Mouse (Mus musculus) kidney, postnatal 25 days (tissue): ENCODE results near the gene Syt3.

Experiments
- DNase-seq, 2 experiments: peaks; one replicate each; pipeline ENCODE4 v3.0.0; 2021; ENCODE audit warnings: mixed read lengths in 2 of 2

Gene Syt3

GRCm38 (mm10) chr7:44357531-44357930 is 26.4 kb upstream of the Syt3 start:
- DNase-seq = no peak

GRCm38 (mm10) chr7:44358012-44358411 is 25.9 kb upstream of the Syt3 start:
- DNase-seq = no peak

DNA sequence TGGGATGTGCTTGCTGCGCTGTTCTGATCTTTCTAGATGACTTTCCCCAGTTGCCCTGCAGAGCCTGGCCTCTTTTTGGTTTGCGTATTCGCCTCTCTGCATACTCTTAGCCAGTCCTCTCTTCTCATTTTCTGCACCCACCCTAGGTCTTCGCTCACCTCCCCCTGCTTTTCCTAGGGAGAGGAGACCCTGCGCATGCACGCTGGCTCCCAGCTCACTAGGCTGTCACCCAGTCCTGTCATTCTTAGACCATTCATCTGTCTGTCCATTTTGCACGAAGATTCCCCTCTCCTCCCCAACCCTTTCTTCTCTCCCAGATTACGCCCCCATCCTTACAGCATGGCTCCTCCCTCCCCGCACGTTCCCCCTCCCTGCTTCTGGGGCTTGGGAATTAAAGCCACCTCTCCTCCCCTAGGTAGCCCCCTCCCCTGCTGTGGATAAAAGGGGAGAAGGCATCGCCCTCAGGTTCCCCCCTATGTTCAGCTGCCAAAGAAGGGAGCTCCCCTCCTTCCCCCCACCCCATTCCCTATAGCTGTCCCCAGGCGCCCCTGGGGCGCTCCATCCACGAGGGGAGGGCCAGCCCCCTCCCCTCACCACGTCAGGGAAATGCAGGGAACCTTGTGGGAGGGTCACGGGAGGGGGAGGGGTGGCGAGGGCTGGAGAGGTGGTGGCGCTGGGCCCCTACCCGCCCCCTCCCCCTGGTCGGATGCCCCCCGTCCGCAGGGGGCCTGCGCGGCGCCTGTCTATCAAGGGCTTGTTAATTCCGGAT is 24.8 kb upstream of the Syt3 start:
- DNase-seq = peak in 1 of 2 experiments; percentile 46

- peak; percentile 94 to 95 for DNase-seq
Measured at GRCm38 (mm10) chr7:44359908-44360672, 23.8 kb upstream of the Syt3 start.

DNA sequence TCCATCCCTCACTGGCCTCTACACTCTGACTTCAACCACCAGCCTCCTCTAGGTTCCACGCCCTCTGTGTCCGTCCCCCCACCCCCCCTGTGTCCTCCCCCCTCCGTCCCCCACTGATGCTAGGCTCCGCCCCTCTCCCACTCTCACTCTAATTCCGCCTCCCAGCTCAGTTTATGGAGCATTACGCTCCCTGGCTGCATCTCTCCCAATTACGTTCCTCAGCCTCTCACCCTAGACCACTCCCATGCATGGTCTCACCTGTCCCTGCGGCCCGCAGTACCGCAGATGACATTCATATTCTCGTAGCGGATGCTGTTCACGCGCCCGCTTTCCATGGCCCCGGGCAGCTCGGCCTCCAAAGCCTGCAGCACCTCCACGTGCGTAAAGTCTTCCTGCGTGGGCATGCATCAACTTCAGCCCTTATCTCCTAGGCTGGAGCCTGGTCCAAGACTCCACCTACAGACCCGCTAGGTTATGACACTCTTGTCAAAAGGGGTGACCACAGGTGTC is 23.1 kb upstream of the Syt3 start:
- DNase-seq = no peak

DNA sequence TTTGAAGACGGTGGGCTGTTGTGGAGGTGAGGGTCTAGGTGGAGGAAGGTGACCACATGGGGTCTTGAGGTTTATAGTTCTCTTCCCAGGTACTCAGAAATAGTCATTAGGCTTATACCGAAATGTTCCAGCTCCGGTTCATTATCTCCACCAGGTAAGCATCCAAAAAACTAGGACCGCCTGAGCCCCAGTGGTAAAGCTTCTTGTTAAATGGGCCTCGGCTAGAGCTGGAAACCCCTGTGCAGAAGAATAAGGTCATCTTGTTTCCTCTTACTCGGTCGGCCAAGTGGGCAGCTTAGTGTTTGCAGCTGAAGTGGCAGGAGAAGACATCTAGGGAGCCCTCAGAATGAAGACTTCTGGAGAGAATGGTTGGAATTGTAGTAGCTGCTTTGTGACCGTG is 11.2 kb upstream of the Syt3 start:
- no peak for DNase-seq

- DNase-seq = no peak
Measured at GRCm38 (mm10) chr7:44373460-44373859, 10.4 kb upstream of the Syt3 start.

- DNase-seq = peak; percentile 89 to 93
Measured at GRCm38 (mm10) chr7:44373889-44374652, 9.8 kb upstream of the Syt3 start.

DNA sequence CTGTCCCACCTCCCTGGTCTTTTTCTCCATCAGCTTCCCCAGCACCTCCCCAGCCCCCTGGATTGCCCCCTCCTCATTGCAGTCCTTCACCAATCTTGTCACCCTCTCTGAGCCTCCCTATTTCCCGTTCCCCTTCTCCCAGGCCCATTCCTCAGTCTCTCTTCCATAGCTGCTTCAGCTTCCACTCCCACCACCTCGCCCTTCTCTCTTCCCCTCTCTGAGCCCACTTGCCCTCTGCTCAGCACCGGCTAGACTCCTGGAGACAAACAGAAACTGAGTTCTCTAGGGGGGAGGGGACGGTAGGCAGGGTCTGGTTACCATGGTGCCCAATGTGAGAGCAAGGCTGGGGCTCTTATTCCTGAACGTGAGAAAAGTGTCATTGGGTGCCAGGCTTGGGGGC is 9.1 kb upstream of the Syt3 start:
- no peak for DNase-seq

- DNase-seq = no peak
Measured at GRCm38 (mm10) chr7:44375207-44375606, 8.7 kb upstream of the Syt3 start.

GRCm38 (mm10) chr7:44375793-44376192 is 8.1 kb upstream of the Syt3 start:
- DNase-seq = no peak

- peak; percentile 78 to 86 for DNase-seq
Measured at GRCm38 (mm10) chr7:44378290-44378689, 5.6 kb upstream of the Syt3 start.

DNA sequence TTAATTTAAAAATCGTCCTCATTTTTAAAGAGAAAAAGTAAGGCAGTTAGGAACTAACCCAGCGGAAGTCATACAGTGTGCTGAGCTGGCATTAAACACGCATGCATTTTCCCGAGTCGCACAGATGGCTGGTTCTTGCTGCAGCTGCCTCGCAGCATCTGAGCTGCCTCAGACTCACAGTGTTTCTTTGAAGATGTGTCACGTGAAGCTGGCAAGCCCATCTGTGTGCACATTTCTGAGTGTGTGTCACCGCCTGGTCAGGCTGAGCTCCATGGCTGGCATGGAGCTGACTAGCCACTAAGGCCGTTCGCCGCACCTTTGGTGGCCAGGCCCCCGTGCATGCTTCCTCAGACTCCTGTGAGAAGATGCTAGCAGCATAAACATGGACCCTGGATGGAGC is 1.4 kb upstream of the Syt3 start:
- DNase-seq = no peak

GRCm38 (mm10) chr7:44384716-44385059 is 786 bp downstream of the Syt3 start:
- DNase-seq = no peak

DNA sequence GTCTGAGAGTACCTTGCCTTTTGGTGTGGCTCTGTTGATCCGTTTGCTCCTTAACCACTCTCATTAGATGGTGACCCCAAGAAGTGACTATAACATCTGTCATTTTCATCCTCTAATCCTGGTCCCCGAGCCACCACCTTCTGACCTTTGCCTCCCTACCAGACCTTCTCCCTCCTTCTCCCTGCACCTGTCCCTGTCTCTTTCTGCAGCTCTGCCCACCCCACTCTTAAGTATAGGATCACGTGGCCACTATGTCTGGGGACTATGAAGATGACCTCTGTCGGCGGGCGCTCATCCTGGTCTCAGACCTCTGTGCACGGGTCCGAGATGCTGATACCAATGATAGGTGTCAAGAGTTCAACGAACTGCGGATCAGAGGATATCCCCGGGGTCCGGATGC is 1.8 kb downstream of the Syt3 start, which contains the start of gene 1700008O03Rik:
Gene 1700008O03Rik, minus strand, starts transcription at position 101 of the 400 bp plus-strand sequence.
- no peak for DNase-seq

DNA sequence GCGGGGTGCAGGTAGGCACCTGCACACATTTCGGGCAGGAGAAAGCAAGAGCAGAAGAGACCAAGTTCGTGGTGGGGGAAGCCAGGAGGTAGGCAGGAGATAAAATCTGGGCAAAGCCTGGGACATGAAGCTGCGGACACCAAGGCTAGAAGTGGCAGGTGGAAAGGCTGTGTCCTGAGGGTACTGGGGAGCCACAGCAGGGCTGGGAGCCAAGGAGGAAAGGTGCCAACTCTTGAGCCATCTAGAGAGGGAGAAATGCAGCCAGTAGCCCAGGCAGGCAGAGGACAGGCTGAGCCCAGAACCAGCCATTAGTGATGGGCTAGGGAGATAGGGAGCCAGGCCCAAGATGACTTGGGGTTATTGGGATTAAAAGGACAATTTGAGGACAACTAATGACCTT is 7.9 kb downstream of the Syt3 start:
- no peak for DNase-seq

- DNase-seq = no peak
Measured at GRCm38 (mm10) chr7:44392341-44392740, 8.4 kb downstream of the Syt3 start.

DNA sequence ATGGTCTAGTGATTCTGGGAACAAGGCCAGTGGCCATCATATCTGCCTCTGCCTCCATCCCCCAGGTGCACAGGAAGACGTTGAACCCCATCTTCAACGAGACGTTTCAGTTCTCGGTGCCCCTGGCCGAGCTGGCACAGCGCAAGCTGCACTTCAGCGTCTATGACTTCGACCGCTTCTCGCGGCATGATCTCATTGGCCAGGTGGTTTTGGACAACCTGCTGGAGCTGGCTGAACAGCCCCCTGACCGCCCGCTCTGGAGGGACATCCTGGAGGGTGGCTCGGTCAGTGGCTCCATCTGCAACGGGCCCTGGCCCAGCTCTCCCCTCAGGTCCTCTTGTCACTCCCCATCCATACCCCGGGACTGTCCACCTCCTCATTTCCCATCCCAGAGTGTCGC is 9.4 kb downstream of the Syt3 start:
- DNase-seq = no peak

DNA sequence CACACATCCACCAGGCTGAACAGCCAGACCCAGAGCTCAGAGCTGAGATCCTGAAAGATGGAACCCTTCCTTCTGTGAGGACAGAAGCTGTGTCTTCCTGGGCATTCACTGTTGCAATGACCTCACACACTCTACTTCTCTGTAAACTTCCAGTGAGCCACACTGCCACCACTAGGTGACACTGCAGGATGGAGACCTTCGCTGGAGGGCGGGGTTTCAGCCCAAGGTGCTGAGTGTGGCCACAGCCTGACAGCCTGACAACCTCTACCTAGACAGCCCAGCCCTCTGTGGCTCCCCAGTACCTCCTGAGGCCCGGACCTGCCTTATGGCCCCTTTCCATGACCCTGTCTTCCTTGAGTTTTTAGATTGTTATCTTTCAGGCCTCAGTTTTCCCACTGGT is 14.7 kb downstream of the Syt3 start:
- DNase-seq = peak; percentile 69 to 76

- no peak for DNase-seq
Measured at GRCm38 (mm10) chr7:44401673-44402072, 17.8 kb downstream of the Syt3 start.

GRCm38 (mm10) chr7:44405346-44406014 is 21.6 kb downstream of the Syt3 start:
- peak; percentile 92 to 94 for DNase-seq

DNA sequence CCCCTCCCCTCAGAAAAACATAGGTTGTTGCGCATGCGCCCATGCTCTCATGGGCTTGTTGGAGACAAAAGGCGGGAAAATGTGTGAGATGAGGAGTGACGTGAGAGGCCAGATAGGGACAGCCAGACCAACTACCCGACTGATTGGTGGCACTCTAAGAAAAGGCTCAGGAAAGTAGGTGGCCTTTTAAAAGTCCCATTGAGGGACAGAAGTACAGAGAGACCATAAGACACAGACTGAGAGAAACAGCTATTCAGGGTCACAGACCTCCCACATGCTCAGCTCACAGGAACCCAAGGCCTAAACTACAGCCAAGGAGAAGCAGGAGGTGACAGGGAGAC is 22.1 kb downstream of the Syt3 start:
- no peak for DNase-seq

DNA sequence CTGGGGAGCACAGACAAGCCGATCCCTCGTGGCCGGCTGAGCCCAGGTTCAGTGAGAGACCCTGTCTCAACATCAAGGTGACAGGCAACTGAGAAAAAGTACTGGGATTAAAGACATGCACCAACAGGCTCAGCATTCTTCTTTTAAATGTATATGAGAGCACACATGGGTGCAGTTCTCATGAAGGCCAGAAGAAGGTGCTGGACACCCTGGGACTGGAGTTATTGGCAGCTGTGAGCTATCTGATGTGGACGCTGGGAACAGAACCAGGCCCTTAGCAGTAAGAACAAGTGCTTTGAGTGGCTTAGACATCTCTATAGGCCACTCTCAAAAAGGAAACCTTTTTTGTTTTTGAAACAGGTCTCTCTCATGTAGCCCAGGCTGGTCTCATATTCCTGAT is 27.2 kb downstream of the Syt3 start:
- DNase-seq = no peak
